Mouse (Mus musculus) layer of hippocampus, postnatal 10 days (tissue): ENCODE measurements at regions not wholly inside any gene's neighbourhood (a gene's known extent, or its start where the extent isn't known, plus 50 kb on each side); places are given as distances from the start of the nearest gene placed in this dataset.

Source experiments
- DNase-seq, 2 experiments: peaks; one replicate each; pipeline ENCODE4 v3.0.0; 2021; ENCODE audit warnings: low spot score in 2 of 2
- microRNA-seq, 2 experiments: library from miRNA; unstranded; fragments of <30 nt; microRNA quantifications; one replicate each; pipeline ENCODE4 v1.2.0; 2021

DNA sequence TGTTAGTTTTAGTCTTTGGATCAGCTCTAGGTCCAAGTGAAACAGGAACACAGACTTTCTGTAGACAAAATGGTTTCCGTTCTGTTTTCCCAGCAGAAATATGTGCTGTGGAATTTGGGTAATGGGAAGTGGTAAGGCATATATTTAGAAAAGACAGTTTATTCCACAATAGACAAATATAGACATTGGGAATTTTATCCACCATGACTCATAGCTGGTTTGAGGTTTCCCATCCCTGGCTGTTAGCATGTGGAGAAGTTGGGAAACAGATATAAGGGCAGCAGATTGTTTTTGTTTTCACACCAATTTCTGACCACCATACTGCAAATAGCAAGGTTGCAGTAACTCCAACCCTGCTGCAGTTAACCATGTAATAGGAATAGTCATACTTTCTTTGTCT is 385.0 kb upstream of the Adam34 start:
- no peak for DNase-seq

DNA sequence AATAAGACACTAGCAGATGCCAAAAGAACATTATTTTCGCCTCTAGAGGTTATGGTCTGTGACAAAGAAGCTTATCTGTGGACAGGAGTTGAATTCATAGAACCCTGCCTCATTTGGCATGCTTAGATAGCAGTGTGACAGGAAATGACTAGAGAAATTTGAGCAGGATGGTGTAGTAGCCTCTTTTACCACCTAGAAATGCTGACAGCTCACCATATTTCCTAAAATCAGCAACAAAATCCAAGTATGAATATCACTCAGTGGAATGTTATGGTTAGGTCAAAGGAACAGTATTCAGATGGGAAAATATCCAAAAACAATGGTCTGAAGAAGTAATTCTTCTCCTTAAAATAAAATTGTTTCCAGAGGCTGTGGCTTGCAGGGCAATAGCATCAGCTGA is 383.6 kb upstream of the Adam34 start:
- DNase-seq, result no peak

DNA sequence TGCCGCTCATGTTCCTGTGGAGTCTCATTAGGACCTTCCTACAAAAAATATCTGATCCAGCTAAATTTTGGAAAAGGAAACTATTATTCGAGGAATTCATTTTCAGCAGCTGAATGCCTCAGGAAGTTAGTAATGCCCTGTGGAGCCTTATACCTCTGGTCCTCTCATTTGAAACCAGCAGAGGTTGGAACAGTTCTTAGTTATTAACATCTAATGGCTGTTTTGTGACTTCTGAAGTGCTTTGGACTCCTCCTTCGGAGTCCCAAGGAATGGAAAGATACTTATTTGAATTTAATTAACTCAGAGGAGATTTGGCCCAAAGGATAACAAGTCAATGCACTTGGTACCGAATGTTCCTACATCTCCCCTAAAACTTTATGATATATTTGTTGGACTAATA is 372.2 kb upstream of the Adam34 start:
- DNase-seq, result no peak

DNA sequence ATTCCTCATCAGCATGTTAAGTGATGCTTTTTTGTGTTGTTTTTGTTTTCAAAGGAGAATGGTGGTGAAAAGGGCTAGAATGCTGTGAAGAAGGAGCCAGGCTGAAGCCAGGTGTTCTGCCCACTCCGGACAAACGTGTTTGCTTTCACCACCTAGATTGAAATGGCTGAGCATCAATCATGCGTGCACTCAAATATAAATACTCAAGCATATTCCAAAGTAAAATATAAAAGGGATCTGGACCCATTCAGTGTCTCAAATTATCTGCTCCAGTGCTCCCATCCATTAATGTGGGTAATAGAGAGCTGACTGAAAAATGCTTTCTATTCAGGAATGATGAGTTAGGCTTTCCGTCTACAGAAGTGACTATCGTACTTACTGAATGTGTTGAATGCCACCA is 349.0 kb upstream of the Adam34 start:
- no peak for DNase-seq

DNA sequence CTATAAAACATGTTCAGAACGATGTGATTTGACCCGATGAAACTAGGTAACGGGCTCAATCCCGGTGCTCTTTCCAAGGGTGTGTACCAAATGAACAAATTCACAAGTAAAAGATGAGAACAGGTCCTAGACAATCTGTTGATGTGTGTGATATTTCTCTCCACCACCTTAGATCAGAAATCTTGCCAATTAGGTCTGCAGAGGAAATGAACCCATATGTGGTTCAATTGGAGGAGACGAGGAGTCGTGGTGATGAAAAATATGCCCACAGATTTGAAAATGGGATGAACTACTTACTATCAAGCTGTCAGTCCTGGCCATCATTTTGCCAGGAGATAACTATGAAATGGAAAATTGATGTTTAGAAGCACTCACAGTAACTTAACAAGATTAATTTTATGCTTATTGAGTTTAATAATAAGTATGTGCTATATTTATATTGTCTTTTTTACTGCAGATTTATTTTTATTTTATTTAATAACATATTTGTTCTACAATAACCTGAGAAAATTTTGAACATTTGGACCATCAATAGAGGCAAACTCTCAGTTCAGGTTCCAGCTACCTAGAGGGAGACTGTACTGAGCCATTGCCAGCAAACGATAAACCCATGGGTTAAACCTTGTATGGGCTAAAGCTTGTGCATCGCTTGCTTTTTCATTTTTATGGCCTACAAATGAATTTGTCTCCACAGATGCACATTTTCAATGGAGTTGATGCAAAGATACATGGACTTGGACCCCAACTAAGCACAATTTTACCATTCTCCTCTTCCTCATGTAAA is 332.9 kb upstream of the Adam34 start:
- no peak for DNase-seq

DNA sequence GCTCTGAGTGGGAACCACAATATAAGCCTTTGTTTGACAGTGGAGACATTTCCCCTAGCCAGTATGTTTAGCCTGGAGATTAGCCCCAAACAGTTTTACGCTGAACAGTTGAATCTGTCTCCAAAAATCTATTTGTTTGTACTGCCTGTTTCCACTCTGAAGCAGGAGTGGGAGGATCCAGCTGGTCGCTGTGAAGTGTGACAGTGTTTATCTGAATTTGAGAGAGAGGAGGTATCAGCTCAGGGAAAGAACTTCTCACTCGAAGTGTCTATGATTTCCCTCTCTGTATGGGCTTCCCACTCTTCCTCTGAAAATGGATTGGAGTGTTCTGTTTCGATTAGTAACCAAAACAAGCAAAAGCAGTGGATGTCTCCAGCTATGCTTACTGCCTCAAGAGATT is 324.4 kb upstream of the Adam34 start:
- DNase-seq, result peak in 1 of 2 experiments; percentile 4

DNA sequence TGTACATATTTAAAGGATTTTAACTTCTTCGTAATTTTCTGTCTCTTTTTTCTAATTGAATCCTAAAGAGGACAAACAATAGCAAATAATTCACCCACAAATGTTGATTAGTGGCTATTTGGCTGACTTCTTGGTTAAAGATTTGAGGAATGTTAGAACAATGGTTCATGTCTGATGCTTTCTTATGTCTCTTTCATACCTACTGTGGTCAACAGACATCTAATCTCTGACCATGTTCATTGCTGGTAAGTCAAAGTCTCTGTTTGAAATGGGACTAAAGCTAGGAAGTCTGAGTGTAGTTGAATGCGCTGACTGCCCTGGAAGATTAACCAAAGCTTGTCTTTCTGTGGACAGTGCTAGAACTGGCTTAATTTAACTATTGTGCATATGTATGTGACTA is 321.5 kb upstream of the Adam34 start:
- no peak for DNase-seq

DNA sequence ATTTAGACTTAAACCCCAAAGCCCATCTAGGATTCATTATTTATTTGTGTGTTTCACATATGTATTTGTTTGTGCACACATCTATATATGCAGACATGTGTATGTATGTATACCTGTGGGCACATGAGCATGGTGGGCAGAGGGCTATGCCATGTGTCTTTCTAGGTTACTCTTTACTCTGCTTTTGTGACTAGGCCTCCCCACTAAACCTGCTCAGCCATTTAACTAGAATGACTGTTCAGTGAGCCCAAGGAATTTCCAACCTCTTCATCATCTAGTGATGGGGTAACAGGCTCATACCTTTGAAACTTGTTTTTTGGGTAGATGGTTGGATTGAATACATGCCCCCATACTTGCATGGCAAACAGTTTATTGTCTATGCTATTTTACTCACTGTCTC is 321.1 kb upstream of the Adam34 start:
- no peak for DNase-seq

DNA sequence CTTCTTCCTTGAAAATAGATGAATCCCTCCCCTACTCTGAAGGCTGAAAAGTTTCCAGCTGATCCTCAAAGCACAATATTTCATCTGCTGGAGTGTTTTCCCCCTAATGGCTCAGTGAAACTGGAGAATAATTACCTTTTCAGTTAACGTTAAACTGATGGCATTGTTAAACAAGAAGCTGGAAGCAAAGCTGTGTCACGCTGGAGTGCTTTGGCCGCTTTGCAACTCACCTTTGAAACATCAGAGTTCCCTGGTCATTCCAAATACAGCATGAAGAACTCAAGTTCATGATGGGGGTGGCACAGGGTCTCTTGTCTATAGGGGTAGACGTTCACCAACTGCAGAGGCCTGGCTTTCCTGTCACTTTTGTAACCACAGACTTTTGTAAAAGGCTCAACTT is 317.9 kb upstream of the Adam34 start:
- DNase-seq, result no peak

DNA sequence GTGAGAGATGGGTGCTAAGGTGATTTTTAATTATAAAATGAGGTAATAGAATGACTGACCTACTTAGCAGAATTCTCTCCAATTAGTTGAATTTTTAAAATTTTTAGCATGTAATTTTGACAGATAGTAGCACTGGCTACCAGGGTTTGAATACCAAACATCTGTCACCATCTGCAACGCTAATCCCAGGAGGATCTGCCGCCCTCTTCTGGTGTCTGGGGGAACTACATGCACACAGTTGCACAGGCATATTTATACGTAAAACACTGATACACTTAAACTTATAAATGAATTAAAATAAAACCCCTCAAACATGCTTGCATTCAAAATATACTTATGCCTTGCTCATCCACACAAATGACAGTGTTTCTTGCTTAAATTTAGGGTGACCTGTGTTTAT is 316.1 kb upstream of the Adam34 start:
- DNase-seq, result peak; percentile 74 to 78

DNA sequence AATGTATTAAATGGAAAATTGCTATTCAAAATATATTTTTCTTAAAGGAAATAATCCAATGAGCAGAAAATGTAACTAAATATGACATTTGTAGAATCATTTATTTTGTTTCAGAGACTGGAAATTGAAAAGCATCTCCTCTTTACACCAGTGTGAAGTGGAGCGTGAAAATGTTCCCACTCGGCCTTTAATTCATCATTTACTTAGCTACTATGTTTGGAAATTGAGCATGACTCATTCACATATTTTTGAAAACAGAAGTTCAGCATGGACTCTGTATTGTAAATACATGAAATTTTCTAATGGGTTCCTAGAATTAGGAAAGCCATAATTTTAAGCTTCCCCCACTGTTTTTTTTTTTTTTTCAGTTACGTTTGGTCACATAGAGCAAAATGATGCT is 314.2 kb upstream of the Adam34 start:
- no peak for DNase-seq

Small RNA genes lying in the stretch of these regions (microRNA-seq; reads per million reads assigned to microRNA genes)
- 0 reads per million in 2 experiments for gene Gm24591
